ENCODE assay signal across 23 mouse cellular contexts in the genomic region with DNA sequence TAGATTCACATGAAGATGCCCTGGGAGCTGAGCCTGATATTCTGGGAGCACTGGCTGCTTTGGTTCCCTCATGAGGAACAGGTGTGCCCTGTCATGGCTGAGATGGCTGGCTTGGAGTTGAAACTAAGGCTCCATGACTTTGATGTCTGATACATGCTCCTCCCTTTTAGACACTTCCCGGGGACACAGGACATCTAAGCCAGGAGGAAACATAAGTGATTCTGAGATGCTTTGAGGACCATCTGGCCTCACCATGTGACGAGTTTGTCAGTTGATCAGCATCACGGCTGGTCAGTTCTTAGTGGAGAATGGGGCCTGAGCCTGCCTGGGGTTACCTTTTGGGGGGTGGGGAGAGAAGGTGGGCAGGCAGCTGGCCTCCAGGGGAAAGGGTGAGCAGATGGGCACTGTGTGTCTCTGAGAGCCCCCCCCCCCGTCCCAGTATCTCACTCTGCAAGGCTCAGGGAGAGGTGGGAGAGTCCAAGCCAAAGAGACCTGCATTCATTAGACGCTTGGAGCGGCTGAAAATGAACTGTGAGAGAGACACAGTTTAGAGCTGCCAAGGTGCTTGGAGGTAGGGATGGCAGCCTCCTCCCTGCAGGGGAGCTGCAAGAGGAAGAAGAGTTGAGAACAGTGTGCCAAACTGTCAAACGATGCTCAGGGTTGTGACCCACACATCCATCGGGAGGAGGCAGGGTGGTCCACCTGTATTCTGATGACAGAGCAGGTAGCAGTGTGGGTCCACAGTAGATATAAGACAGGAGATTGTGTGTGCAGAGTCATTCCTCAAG.
DNase-seq lines count a peak whose midpoint lies in the region; ATAC-seq and TF ChIP-seq lines count a peak whose summit lies in the region.
"Had no signal": no experiment of that assay in that cellular context is flagged by ENCODE, and none has a peak within 500 bp of the region (broad histone marks: within the 10 kb centered on the region; RNA-seq: fewer than 3 reads in every experiment).

No protein-coding gene starts in this region.

- TF ChIP-seq CTCF in midbrain, postnatal 0 days (IDR thresholded peaks at IDR 0.05): no peak

- H3K27ac ChIP-seq in hindbrain, embryonic 16.5 days (ENCODE audit: low read depth, low read length): no peak overlapping the region
- no peak overlapping the region for H3K27ac ChIP-seq in hindbrain, embryonic 11.5 days (ENCODE audit: low read depth, low read length)
- no peak overlapping the region for H3K27ac ChIP-seq in kidney, embryonic 16.5 days (ENCODE audit: low read length)
- H3K27ac ChIP-seq in midbrain, postnatal 0 days (ENCODE audit: low read depth, low read length): no peak overlapping the region
- H3K27ac ChIP-seq in midbrain, embryonic 15.5 days: no peak overlapping the region
- H3K27ac ChIP-seq: embryonic facial prominence, embryonic 12.5 days; heart, adult 2 months; heart, embryonic 15.5 days; hindbrain, embryonic 15.5 days had no signal

- 72% methylated on average over 8 of the region's 8 CpGs for WGBS in hindbrain, embryonic 16.5 days
- 77% methylated on average over 8 of the region's 8 CpGs for WGBS in hindbrain, embryonic 11.5 days
- 51% methylated on average over 8 of the region's 8 CpGs for WGBS in kidney, embryonic 16.5 days
- WGBS in midbrain, postnatal 0 days: 77% methylated on average over 8 of the region's 8 CpGs
- WGBS in midbrain, embryonic 15.5 days: 81% methylated on average over 8 of the region's 8 CpGs

- H3K4me3 ChIP-seq in hindbrain, embryonic 16.5 days (ENCODE audit: low read length): no peak overlapping the region
- H3K4me3 ChIP-seq in hindbrain, embryonic 11.5 days (ENCODE audit: low read depth, low read length): no peak overlapping the region
- H3K4me3 ChIP-seq in kidney, embryonic 16.5 days (ENCODE audit: low read length): no peak overlapping the region
- H3K4me3 ChIP-seq in midbrain, postnatal 0 days (ENCODE audit: low read depth, low read length): no peak overlapping the region
- H3K4me3 ChIP-seq in midbrain, embryonic 15.5 days: no peak overlapping the region
- H3K4me3 ChIP-seq: embryonic facial prominence, embryonic 12.5 days; heart, adult 2 months; heart, embryonic 15.5 days; hindbrain, embryonic 15.5 days had no signal

- ATAC-seq in hindbrain, embryonic 16.5 days: peak; percentile 51; the same call in 1 of the 2 replicates
- no peak for ATAC-seq in hindbrain, embryonic 11.5 days (ENCODE audit: low FRiP score)
- ATAC-seq in kidney, embryonic 16.5 days (ENCODE audit: low FRiP score, low TSS enrichment): peak; percentile 49
- no peak for ATAC-seq in midbrain, postnatal 0 days (ENCODE audit: low FRiP score)
- ATAC-seq in midbrain, embryonic 15.5 days (replicated peaks): no peak
- ATAC-seq: CD4-positive, CD25-positive, alpha-beta regulatory T cell, adult 4 months; forebrain, embryonic 16.5 days had no signal

- no peak overlapping the region for H3K9ac ChIP-seq in hindbrain, embryonic 16.5 days (ENCODE audit: low read depth, low read length)
- no peak overlapping the region for H3K9ac ChIP-seq in hindbrain, embryonic 11.5 days (ENCODE audit: low read depth, low read length)
- H3K9ac ChIP-seq in kidney, embryonic 16.5 days (replicated peaks; ENCODE audit: low read length): no peak overlapping the region
- no peak overlapping the region for H3K9ac ChIP-seq in midbrain, postnatal 0 days (replicated peaks; ENCODE audit: low read length, poor library complexity, severe bottlenecking)
- no peak overlapping the region for H3K9ac ChIP-seq in midbrain, embryonic 15.5 days
- H3K9ac ChIP-seq: embryonic facial prominence, embryonic 12.5 days; heart, embryonic 15.5 days; hindbrain, embryonic 15.5 days had no signal

- no peak overlapping the region for H3K4me2 ChIP-seq in hindbrain, embryonic 16.5 days (ENCODE audit: low read length)
- no peak overlapping the region for H3K4me2 ChIP-seq in hindbrain, embryonic 11.5 days (replicated peaks; ENCODE audit: low read depth, low read length)
- no peak overlapping the region for H3K4me2 ChIP-seq in kidney, embryonic 16.5 days (replicated peaks; ENCODE audit: low read depth, low read length)
- H3K4me2 ChIP-seq in midbrain, postnatal 0 days (ENCODE audit: low read depth, low read length, poor library complexity, severe bottlenecking): no peak overlapping the region
- no peak overlapping the region for H3K4me2 ChIP-seq in midbrain, embryonic 15.5 days
- H3K4me2 ChIP-seq: embryonic facial prominence, embryonic 12.5 days; heart, embryonic 11.5 days; heart, embryonic 15.5 days; hindbrain, embryonic 15.5 days had no signal

- no peaks in the 10 kb centered on the region for H3K27me3 ChIP-seq in hindbrain, embryonic 16.5 days (replicated peaks; ENCODE audit: control insufficient read depth, insufficient read depth, low read length)
- H3K27me3 ChIP-seq in hindbrain, embryonic 11.5 days (ENCODE audit: control insufficient read depth, insufficient read depth, low read length): no peaks in the 10 kb centered on the region
- 0 out of 2 replicates have a peak, but pooled peaks cover 3% of the 10 kb centered on the region for H3K27me3 ChIP-seq in kidney, embryonic 16.5 days (ENCODE audit: insufficient read depth, low read length)
- H3K27me3 ChIP-seq in midbrain, postnatal 0 days (ENCODE audit: insufficient read depth, low read length): no peaks in the 10 kb centered on the region
- no peaks in the 10 kb centered on the region for H3K27me3 ChIP-seq in midbrain, embryonic 15.5 days (replicated peaks)
- H3K27me3 ChIP-seq: embryonic facial prominence, embryonic 12.5 days; hindbrain, embryonic 15.5 days had no signal

- peaks cover 3% of the 10 kb centered on the region for H3K4me1 ChIP-seq in hindbrain, embryonic 16.5 days (ENCODE audit: control insufficient read depth, insufficient read depth, low read depth, low read length)
- no peaks in the 10 kb centered on the region for H3K4me1 ChIP-seq in hindbrain, embryonic 11.5 days (replicated peaks; ENCODE audit: control insufficient read depth, insufficient read depth, low read length)
- peaks cover 15% of the 10 kb centered on the region for H3K4me1 ChIP-seq in kidney, embryonic 16.5 days (ENCODE audit: insufficient read depth, low read length)
- H3K4me1 ChIP-seq in midbrain, postnatal 0 days (ENCODE audit: insufficient read depth, low read length): peaks cover 3% of the 10 kb centered on the region; the same call in 1 of the 2 replicates
- H3K4me1 ChIP-seq in midbrain, embryonic 15.5 days: peaks cover 8% of the 10 kb centered on the region; the same call in 1 of the 2 replicates
- H3K4me1 ChIP-seq: embryonic facial prominence, embryonic 12.5 days; heart, embryonic 15.5 days had no signal

- DNase-seq in cerebellum, postnatal 10 days: peak; percentile 66 to 76
- DNase-seq in cerebellum, adult 8-10 months: no peak
- DNase-seq in hindbrain, embryonic 11.5 days (ENCODE audit: low spot score): no peak
- no peak for DNase-seq in kidney, postnatal 14 days
- peak; percentile 60 for DNase-seq in midbrain, postnatal 0 days (ENCODE audit: low spot score)
- DNase-seq: adrenal gland, adult 8-10 months; adrenal gland, postnatal 36 days; B cell, adult 2 months; cerebellum, adult 11 months; cerebellum, adult 9-10 months; gastrocnemius, postnatal 14 days; heart, adult 2 months; heart, postnatal 14 days had no signal

- no peaks in the 10 kb centered on the region for H3K36me3 ChIP-seq in hindbrain, embryonic 16.5 days (ENCODE audit: control insufficient read depth, insufficient read depth, low read length)
- H3K36me3 ChIP-seq in hindbrain, embryonic 11.5 days (ENCODE audit: control insufficient read depth, insufficient read depth, low read length): no peaks in the 10 kb centered on the region
- H3K36me3 ChIP-seq in kidney, embryonic 16.5 days (ENCODE audit: insufficient read depth, low read length): no peaks in the 10 kb centered on the region
- H3K36me3 ChIP-seq in midbrain, postnatal 0 days (ENCODE audit: insufficient read depth, low read length): no peaks in the 10 kb centered on the region
- no peaks in the 10 kb centered on the region for H3K36me3 ChIP-seq in midbrain, embryonic 15.5 days (replicated peaks)
- H3K36me3 ChIP-seq: embryonic facial prominence, embryonic 12.5 days; G1E; heart, embryonic 15.5 days; hindbrain, embryonic 15.5 days had no signal

- no peaks in the 10 kb centered on the region for H3K9me3 ChIP-seq in hindbrain, embryonic 16.5 days (ENCODE audit: control insufficient read depth, low read length)
- H3K9me3 ChIP-seq in hindbrain, embryonic 11.5 days (ENCODE audit: control insufficient read depth, low read length): no peaks in the 10 kb centered on the region
- H3K9me3 ChIP-seq in kidney, embryonic 16.5 days (ENCODE audit: low read length): no peaks in the 10 kb centered on the region
- H3K9me3 ChIP-seq in midbrain, postnatal 0 days (ENCODE audit: low read length): no peaks in the 10 kb centered on the region
- no peaks in the 10 kb centered on the region for H3K9me3 ChIP-seq in midbrain, embryonic 15.5 days
- H3K9me3 ChIP-seq: embryonic facial prominence, embryonic 12.5 days; heart, embryonic 15.5 days; hindbrain, embryonic 15.5 days had no signal

Comparison
In these comparisons a context has a peak if more than half of its experiments do, and no peak if none do; other contexts are left out.
1. DNase-seq: peak in cerebellum, postnatal 10 days (2 of 2) and midbrain, postnatal 0 days (single experiment); none in cerebellum, adult 8-10 months (single experiment), hindbrain, embryonic 11.5 days (single experiment) and kidney, postnatal 14 days (single experiment).
2. ATAC-seq: peak in hindbrain, embryonic 16.5 days (single experiment) and kidney, embryonic 16.5 days (single experiment); none in hindbrain, embryonic 11.5 days (single experiment), midbrain, postnatal 0 days (single experiment) and midbrain, embryonic 15.5 days (single experiment).